Mouse (Mus musculus) layer of hippocampus, adult 2 months (tissue): ENCODE measurements around the gene Ubqln4. TPM values are rescaled to one million over a fixed set of nuclear protein-coding genes. Genes with fewer than 3 reads are reported as not detected.

Source experiments
- DNase-seq, 2 experiments: peaks; one replicate each; pipeline ENCODE4 v3.0.0; 2022; ENCODE audit warnings: low spot score in 2 of 2
- H3K27ac ChIP-seq: fragments of 200-600 bp; 2 replicates; pipeline ENCODE4 v1.8.1; 2022
- H3K4me3 ChIP-seq: fragments of 200-600 bp; 2 replicates; pipeline ENCODE4 v1.8.1; 2022; ENCODE audit warnings: mild to moderate bottlenecking
- CTCF ChIP-seq: fragments of 200-600 bp; conservative IDR thresholded peaks from 2 replicates; pipeline ENCODE4 v1.8.1; 2022; ENCODE audit warnings: antibody characterized with exemption, mild to moderate bottlenecking, moderate library complexity
- long read RNA-seq, 2 experiments: library from polyadenylated mRNA; stranded (forward); transcript quantifications; one replicate each; pipeline ENCODE4 v2.0.0; 2021; ENCODE audit warnings: borderline mapping rate in 2 of 2
- total RNA-seq, 2 experiments: library from RNA; stranded (reverse); gene quantifications; 2 replicates each; pipeline ENCODE4 v1.2.3; 2021

Ubqln4 gene
- total RNA-seq: 100 to 1,000 TPM; 110 to 116 TPM
- long read RNA-seq, experiment 1, transcript Ubqln4-201 (11 exons, 3,330 nt): major isoform, 100 of 148 reads
- long read RNA-seq, experiment 1, partial matches to known transcripts: 26 of 148 reads
- long read RNA-seq, experiment 1, other reads (novel, unspliced or antisense): 22 of 148 reads
- long read RNA-seq, experiment 2, transcript Ubqln4-201 (11 exons, 3,330 nt): major isoform, 127 of 196 reads
- long read RNA-seq, experiment 2, partial matches to known transcripts: 24 of 196 reads
- long read RNA-seq, experiment 2, other reads (novel, unspliced or antisense): 45 of 196 reads

DNA sequence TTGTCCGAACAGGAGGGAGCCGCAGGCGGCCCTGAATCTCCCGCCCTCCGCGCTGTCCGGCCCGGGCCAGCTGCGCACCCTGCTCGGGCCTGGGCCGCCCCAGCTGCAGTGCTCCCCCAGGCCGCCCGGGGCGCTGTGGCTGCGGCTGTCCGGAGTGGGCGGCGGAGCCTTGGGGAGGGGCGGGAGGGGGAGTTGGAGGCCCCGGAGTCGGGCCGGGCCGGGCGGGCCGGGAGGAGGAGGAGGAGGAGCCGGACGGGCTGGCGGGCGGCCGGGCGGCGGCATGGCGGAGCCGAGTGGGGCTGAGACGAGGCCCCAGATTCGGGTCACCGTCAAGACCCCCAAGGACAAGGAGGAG lies at the start of gene Ubqln4:
Gene Ubqln4 (plus strand): TSS at position 234 of the 355 bp plus-strand sequence.
- peak; percentile 84 for TF ChIP-seq CTCF

DNA sequence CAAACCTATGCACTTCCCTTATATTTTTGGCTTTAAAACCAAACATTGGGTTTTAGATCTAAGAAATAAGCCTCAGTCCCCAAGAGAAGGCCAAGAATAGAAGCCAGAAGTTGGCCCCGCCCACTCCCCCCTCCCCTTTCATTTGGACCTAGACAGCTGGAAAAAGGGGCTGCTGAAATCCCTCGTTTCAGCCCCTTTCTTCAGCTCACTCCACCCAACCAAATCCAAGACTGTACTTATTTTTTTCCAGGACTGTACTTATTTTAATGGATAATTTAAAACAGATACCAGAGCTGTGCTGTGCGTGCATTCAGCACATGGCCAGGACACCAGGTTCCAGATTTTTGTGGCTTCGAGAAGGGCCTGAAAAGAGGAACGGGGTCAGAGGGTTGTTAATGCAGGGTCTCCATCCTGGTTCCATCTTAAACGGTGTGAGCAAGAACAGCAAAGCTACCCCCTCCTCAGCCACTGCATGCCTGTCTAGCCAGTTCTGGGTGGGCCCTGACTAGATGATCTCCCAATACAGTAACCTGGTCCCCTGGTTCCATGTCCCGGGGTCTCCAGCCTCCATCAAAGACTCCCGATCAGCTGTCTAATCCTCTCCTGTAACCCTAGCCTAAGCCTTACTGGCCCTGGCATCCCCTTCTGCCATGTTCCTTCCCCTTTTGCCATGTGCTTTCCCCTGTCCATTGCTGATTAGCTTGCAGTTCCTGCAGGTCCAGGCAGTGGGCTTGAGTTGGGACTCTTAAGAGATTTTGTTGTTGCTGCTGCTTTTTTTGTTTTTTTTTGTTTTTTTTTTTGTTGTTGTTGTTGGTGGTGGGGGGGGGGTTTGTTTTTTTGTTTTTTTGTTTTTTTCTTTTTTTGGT lies 49.4 kb upstream of the Ubqln4 start:
- no peak overlapping the region for H3K4me3 ChIP-seq
- peak overlapping the region; percentile 92; the same call in 1 of the 2 replicates for H3K27ac ChIP-seq
- no peak for TF ChIP-seq CTCF
- no peak for DNase-seq

More for the DNA sequence above, at the start of gene Ubqln4:
- peak; percentile 82 to 92 for DNase-seq
- Histone ChIP-seq H3K4me3 (peak within 1 kb of the TSS; percentile 98), H3K27ac (peak within 1 kb of the TSS; percentile 99)

DNA sequence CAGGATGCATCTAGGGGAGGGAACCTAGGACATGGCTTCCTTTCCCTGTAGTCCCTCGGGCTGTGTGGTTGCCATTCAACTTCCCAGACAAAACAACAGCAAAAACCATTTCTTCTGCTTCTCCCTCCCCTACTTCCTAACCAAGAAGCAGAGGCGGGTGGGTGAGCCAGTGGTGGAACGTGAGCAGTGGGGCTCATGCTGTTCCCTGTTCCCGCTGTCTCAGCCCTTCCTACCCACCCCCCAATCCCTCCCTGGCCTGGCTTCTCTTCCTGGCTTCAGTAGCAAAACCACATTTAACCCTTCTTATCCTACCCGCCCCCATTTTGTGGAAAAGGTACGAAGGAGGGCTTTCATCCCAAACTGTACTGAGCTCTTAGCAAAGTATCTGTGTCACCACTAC lies 48.5 kb upstream of the Ubqln4 start:
- DNase-seq: no peak
- no peak for TF ChIP-seq CTCF
- H3K4me3 ChIP-seq: no peak overlapping the region
- no peak overlapping the region for H3K27ac ChIP-seq

DNA sequence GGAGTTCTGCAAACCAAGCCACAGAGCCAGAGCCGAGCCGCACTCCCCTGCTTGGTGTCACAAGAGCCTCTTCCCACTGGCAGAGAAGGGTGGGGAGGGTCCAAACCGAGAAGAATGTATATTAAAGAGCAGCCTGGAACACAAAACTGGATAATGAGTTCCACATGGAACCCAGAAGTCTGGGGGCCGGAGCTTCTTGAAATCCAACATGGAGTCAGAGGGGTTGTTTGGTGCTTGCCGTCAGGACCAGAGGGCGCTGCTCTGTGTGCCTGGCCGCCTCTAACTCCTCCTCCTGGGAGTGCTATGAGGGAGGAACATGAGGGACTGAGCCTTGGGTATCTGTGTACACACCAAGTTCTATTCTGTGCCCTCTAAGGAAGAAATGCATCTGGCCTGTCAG lies 47.8 kb upstream of the Ubqln4 start:
- no peak for TF ChIP-seq CTCF
- no peak for DNase-seq
- Histone ChIP-seq H3K4me3 (no peak overlapping the region), H3K27ac (no peak overlapping the region)

DNA sequence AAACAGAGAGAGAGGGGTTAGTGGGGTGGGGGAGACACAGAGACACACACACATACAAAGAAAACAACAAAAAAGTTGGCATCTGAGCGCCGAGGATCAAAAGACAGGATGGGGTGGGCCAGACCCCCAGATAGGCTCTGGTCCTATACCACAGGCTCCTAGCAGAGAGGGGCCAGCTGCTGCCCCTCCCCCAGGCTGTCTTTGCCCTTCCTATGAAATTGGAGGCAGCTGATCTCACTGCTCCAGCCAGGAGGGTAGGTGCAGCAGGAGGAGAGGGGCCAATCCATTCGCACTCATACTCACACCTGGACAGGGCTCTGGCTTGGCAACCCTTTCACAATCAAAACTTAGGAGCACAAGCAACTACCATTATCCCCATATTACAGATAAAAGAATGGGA lies 44.3 kb upstream of the Ubqln4 start:
- H3K4me3 ChIP-seq: peak overlapping the region; percentile 55
- DNase-seq: no peak
- H3K27ac ChIP-seq: peak overlapping the region; percentile 77
- TF ChIP-seq CTCF: no peak

DNA sequence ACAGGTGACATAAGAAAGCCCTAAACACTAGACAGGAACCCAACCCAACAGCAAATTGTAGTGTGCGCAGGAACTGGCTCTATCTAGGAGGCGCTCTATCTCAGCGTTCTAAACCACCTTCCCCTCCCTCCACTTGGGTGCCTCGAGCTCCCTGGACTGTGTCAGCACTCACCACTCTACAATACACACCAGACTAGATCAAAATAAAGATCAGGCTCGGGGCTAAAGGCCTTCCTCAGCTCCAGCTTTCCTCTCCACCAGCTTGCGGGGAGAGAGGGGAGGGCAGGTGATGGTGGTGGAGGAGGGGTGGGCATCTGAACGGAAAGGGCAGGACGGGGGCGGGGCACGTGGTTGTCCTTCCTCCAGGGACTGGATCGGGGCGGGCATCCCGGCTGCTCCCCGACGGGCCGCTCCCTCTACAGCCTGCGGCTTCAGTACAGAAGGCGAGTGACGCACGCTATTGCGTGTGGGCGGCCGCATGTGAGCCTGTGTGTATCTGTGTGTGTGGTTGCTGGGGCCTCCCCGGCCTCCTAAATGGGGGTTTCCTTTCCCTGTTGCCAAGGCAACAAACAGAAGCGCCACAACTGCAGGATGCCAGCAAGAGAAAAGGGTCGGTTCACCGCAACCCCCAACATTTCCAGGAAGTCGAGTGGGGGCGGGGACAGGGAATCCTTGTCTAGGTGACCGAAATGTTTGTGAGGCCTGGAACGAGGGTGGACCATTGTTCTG lies 43.7 kb upstream of the Ubqln4 start, which contains the start of gene Lmna:
Gene Lmna (minus strand): TSS at position 265 of the 729 bp plus-strand sequence.
- peak; percentile 58 for TF ChIP-seq CTCF
- peak within 1 kb of the TSS; percentile 55 for H3K4me3 ChIP-seq
- H3K27ac ChIP-seq: peak within 1 kb of the TSS; percentile 77
- peak; percentile 92 to 93 for DNase-seq

DNA sequence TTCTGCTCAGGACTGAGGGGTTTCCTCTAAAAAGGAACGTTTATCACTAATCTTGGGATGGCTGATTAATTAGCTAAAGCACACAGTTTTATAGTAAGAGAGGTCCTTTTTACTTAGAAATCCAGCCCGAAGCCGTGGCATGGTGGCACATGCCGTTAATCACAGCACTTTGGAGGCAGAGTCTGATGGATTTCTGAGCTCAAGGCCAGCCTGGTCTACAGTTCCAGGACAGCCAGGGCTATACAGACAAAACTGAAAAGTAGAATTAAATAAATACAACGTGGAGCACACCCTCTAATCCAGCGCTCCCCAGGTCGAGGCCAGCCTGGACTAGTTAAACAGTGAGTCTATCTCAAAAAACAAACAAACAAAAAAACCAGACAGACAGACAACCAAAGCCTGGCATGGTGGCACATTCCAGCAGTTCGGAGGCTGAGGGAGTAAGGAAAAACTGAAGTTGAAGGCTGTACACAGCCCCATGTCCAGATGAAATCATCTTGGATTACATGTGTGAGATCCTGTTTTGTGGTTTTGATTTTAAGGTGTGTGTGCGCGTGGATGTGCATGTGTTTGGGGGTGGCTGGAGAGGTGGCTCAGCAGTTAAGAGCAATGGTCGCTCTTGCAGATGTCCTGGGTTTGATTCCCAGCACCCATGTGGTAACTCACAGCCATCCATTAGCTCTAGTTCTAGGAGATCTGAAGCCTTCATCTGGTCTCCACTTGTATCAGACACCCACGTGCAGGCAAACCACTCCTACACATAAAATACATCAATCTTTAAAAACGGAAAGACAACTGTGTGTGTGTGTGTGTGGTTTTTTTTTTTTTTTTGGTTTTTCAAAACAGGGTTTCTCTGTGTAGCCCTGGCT lies 42.9 kb upstream of the Ubqln4 start:
- DNase-seq: no peak
- H3K27ac ChIP-seq: peak overlapping the region; percentile 77

DNA sequence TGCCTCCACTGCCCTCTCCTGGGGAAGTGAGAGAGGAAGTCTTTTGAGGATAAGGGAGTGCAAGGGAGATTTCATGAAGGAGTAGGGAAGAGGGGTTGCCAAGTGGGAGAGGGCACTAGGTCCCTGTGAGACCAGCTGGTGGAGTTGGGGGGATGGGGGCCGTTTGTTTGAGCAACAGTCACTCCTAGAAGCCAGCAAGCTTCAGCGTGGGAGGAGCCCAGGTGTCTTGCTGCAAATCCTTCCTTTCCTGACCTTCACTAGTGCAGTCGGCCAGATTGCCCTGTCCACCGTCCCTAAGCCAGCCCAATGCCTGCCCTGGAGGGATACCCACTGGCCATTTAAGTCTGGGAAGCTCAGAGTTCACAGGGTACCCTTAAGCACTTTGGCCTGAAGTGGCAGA lies 42.0 kb upstream of the Ubqln4 start:
- no peak for DNase-seq
- H3K27ac ChIP-seq: no peak overlapping the region
- TF ChIP-seq CTCF: no peak
- no peak overlapping the region for H3K4me3 ChIP-seq

More for the DNA sequence above, 42.9 kb upstream of the Ubqln4 start:
- no peak for TF ChIP-seq CTCF
- H3K4me3 ChIP-seq: peak overlapping the region; percentile 55

DNA sequence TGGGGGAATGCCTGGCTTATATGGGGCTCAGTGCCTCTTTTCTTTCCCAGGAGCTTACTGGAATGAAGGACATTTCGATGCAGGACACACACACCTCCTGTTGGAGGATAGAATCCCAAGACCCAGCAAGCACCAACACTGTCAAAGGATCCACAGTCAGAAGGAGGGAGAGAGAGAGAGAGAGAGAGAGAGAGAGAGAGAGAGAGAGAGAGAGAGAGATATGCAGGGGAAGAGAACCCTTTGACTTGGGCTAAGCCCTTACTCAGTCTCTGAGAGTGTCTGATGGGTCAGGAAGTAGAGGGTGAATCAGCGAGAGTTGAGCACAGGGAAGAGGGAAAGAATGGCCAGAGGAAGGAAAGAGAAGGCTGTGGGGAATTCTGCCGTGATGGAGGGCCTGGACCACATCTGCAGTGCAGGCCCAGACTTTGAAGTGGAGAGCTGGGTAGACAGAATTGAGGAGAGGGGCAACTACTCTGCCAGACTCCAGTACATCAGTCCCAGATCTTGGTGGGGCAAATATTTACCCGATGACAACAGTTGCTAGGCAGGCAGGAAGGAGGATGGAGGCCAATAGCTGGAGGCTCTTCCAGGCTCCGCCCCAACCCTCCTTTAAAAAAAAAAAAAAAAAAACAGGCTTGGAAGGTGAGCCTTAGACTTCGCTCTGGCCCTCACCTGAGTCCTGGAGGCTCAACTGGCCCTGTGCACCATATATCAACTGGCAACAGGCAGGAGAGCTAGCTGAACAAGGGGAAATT lies 41.2 kb upstream of the Ubqln4 start:
- Histone ChIP-seq H3K4me3 (no peak overlapping the region), H3K27ac (no peak overlapping the region)
- DNase-seq: no peak
- no peak for TF ChIP-seq CTCF

DNA sequence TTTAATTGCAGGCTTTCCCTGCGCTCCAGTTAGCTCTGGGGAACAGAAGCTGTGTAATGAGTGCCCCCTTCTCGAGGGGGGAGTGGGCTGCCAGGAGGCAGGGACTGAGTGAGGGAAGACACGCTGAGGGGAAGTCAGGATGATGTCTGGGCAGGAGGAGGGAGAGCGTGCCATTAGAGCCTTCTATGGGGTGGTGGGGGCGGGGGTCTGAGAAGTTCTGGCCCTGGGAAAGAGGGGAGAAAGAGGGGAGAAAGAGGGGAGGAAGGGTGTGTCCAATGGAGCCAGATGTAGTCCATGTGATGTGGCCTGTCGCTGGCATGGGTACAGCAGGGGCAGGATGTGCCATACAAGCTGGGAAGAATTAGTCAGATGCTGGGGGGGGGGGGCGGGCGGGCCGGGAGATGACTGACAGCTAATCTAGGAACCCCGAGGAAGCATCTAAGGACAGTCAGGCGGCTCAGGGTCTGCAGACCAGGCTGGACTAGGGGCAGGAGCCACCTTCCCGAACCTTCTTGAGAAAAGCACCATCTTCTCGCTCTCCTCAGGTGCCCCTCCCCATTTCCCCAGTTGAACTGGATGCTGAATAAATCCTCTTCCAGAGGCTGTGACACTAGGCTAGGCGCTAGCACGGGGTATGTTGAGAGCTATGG lies 40.5 kb upstream of the Ubqln4 start:
- no peak for DNase-seq
- TF ChIP-seq CTCF: no peak

DNA sequence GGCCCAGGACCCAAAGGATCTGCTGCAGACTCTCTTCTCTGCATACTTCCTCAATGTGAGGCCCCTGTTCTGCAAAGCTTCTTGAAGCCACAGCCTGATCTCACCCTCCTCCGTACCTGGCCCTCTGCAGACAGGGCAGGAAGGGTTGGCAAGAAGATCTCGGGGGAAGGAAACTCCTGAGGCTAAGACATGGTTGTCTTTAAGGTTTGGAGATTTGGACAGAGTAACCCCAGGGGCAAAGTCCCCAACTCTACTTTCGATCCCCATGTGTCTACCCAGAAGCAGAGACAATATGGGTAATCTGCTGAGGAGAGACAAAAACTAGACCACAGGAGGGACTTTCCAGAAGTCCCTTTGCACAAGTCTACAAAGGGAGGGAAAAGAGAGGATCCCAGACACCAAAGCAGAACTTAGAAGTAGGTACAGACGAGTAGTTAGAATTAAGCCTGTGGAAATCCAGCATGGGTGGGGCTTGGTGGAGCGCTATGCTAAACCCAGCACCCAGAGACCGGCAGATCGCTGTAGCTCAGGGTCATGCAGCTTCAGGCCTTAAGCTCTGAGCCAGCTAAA lies 39.9 kb upstream of the Ubqln4 start:
- Histone ChIP-seq H3K4me3 (no peak overlapping the region), H3K27ac (no peak overlapping the region)
- no peak for TF ChIP-seq CTCF
- no peak for DNase-seq

More for the DNA sequence above, 40.5 kb upstream of the Ubqln4 start:
- Histone ChIP-seq H3K27ac (no peak overlapping the region), H3K4me3 (no peak overlapping the region)
